Mouse (Mus musculus) stomach, postnatal 0 days (tissue): ENCODE measurements at regions not wholly inside any gene's neighbourhood (a gene's known extent, or its start where the extent isn't known, plus 50 kb on each side); places are given as distances from the start of the nearest gene placed in this dataset.
"Not testable (repeated sequence)": the region's sequence is repeated elsewhere in the genome, so short reads cannot be mapped to it uniquely, and the experiment has no call there.

Source experiments
- ATAC-seq: fragments of 200-750 bp; cut with Nextera tagmentation; 2 replicates; pipeline ENCODE4 v1.8.0; 2017; ENCODE audit not compliant: low FRiP score, low TSS enrichment
- DNase-seq: peaks from one replicate; pipeline ENCODE4 v3.0.0-alpha.2; 2016; ENCODE audit warnings: low spot score
- H3K27ac ChIP-seq: fragments of 300-500 bp; sonication (generic); replicated peaks from 2 replicates; pipeline ENCODE4 v1.5.1; 2014; ENCODE audit warnings: mild to moderate bottlenecking, control low read depth
- H3K27me3 ChIP-seq: fragments of 300-500 bp; sonication (generic); 2 replicates; pipeline ENCODE4 v1.6.1; 2014; ENCODE audit warnings: low read length; ENCODE audit not compliant: control insufficient read depth, insufficient read depth
- H3K36me3 ChIP-seq: fragments of 300-500 bp; sonication (generic); 2 replicates; pipeline ENCODE4 v1.6.1; 2014; ENCODE audit warnings: low read length, mixed read lengths; ENCODE audit not compliant: control insufficient read depth, insufficient read depth
- H3K4me1 ChIP-seq: fragments of 300-500 bp; sonication (generic); replicated peaks from 2 replicates; pipeline ENCODE4 v1.6.1; 2014; ENCODE audit warnings: antibody characterized with exemption; ENCODE audit not compliant: control insufficient read depth, insufficient read depth
- H3K4me2 ChIP-seq: fragments of 300-500 bp; sonication (generic); replicated peaks from 2 replicates; pipeline ENCODE4 v1.6.1; 2014; ENCODE audit warnings: low read depth, mild to moderate bottlenecking, control low read depth, moderate library complexity
- H3K4me3 ChIP-seq: fragments of 300-500 bp; sonication (generic); 2 replicates; pipeline ENCODE4 v1.5.1; 2014; ENCODE audit warnings: low read depth, low read length, control low read depth
- H3K9ac ChIP-seq: fragments of 300-500 bp; sonication (generic); 2 replicates; pipeline ENCODE4 v1.6.1; 2014; ENCODE audit warnings: mild to moderate bottlenecking, low read length, control low read depth, mixed read lengths
- H3K9me3 ChIP-seq: fragments of 300-500 bp; sonication (generic); 2 replicates; pipeline ENCODE4 v1.6.1; 2016; ENCODE audit warnings: low read length; ENCODE audit not compliant: control insufficient read depth
- CTCF ChIP-seq: IDR thresholded peaks from 2 replicates; pipeline ENCODE4 v1.5.1; 2016; ENCODE audit warnings: antibody characterized with exemption, low read depth, mild to moderate bottlenecking, moderate library complexity
- EP300 ChIP-seq: optimal IDR thresholded peaks from 2 replicates; pipeline ENCODE3; 2016; ENCODE audit warnings: antibody characterized with exemption
- WGBS: fragments of 180-500 bp; shearing (Covaris S2); extraction: QIAGEN DNeasy Blood & Tissue Kit; methylation state at CpG from one replicate; pipeline ENCODE4 v1.1.7; 2014; 5-methylcytosine and 5-hydroxymethylcytosine counted together

DNA sequence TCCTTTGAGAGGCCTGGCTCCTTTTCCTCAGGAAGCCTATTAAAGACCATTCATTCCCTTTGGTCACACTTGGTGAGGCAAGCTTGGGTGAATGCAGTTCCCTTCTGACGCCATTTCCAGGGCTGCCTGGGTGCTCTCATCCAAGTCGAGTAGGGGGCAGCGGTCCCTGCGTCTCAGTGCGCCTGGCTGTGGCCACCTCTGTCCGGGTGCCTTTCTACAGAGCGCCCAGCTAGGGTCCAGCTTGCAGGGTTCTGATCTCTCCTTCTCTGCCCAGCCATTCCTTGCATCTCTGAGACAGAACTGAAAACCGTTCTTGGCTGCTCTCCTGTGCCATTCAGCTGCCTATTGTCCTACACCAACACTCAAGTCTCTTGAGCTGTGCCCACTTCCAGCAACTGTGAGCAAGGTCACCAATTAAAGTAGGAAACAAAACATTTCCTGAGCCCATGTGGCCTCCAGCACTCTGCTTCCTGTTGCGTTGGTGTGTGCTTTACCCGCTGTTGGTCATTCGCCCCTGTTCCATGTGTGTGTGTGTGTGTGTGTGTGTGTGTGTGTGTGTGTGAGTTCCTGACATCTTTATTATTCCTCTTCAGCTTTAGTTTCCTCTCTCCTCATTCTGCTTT is 63.7 kb upstream of the Pax1 start:
- Histone ChIP-seq H3K4me2 (no peak overlapping the region), H3K27ac (no peak overlapping the region), H3K9me3 (no peaks in the 10 kb centered on the region), H3K9ac (no peak overlapping the region), H3K36me3 (no peaks in the 10 kb centered on the region), H3K4me3 (no peak overlapping the region), H3K4me1 (no peaks in the 10 kb centered on the region), H3K27me3 (no peaks in the 10 kb centered on the region)
- TF ChIP-seq EP300 (no peak), CTCF (no peak)
- 83% methylated on average over 11 of the region's 11 CpGs for WGBS
- DNase-seq (no peak), ATAC-seq (no peak)

DNA sequence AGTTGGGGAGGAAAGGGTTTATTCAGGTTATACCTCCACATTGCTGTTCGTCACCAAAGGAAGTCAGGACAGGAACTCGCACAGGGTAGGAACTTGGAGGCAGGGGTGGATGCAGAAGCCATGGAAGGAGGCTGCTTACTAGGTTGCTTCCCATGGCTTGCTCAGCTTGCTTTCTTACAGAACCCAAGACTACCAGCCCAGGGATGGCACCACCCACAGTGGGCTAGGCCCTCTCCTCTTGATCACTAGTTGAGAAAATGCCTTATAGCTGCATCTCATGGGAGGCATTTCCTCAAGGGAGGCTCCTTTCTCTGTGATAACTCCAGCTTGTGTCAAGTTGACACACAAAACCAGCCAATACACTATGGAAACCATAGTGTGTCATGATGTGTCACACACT is 66.8 kb upstream of the Pax1 start:
- WGBS = 81% methylated on average over 2 of the region's 2 CpGs
- not testable (repeated sequence) for H3K27me3 ChIP-seq, H3K9me3 ChIP-seq, H3K4me3 ChIP-seq, H3K36me3 ChIP-seq, DNase-seq, ATAC-seq, H3K9ac ChIP-seq, H3K4me1 ChIP-seq, H3K27ac ChIP-seq, H3K4me2 ChIP-seq

DNA sequence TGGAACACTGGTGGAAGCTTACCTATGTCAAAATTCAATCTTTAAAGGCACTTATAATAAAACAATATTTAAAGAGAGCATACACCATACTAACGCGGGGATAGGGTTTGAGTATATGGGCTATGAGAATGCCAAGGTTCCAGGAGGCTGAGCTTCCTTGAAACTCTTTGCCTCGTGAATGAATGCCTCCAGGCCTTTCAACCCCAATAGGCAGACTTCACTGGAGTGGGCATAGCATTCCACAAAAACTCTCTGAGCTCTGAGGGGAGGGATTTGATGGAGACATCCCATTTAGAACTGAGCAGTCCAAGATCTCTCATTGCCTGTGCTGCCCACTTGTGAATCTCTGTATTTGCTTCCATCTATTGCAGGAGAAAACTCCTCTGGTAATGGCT is 68.4 kb upstream of the Pax1 start:
- Histone ChIP-seq H3K27ac (no peak overlapping the region), H3K4me3 (no peak overlapping the region), H3K36me3 (no peaks in the 10 kb centered on the region), H3K4me1 (no peaks in the 10 kb centered on the region), H3K27me3 (no peaks in the 10 kb centered on the region), H3K4me2 (no peak overlapping the region), H3K9me3 (no peaks in the 10 kb centered on the region), H3K9ac (no peak overlapping the region)
- TF ChIP-seq EP300 (no peak), CTCF (no peak)
- DNase-seq = no peak
- ATAC-seq = no peak
- 73% methylated on average over 3 of the region's 3 CpGs for WGBS

DNA sequence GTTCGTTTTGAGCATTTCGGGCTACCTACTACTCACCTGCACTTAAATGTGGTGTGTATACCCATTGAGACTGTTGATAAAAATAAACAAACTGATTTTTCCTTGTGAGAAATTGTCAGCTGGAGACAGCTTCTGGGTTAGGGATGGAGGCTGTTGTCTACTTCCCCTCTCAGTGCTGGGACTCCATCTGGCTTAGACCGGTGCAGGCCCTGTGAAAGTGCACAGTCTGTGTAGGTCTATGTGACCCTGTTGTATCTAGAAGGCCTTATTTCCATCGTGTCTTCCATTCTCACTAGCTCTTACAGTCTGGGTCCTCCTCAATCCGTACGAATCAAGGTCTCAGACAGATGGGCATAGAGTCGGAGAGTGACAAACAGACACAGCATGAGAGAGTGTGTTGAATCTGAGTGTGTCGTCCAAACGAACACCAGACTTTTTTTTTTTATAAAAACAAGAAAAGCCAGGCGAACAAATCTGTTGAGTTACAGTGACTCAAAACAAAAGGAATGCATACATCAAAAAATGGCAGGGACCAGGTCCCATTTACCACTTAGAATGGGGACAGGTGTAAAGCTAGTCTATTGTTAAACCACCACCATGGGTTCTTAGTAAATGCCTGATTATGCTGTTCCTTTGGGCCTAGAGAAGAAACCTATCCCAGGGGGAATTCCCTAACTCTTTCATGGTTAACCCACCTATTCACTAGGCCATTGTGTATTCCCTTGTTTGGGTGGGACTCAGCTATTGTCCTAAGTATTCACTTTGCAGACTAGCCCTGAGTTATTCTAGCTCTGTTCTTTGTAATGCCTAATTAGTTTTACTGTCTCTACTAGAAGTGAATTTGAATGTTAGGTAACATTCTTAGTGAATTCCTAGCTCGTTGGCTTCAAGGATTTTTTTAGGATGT is 69.1 kb upstream of the Pax1 start:
- 65% methylated on average over 11 of the region's 11 CpGs for WGBS
- Histone ChIP-seq H3K36me3 (no peaks in the 10 kb centered on the region), H3K9me3 (no peaks in the 10 kb centered on the region)

DNA sequence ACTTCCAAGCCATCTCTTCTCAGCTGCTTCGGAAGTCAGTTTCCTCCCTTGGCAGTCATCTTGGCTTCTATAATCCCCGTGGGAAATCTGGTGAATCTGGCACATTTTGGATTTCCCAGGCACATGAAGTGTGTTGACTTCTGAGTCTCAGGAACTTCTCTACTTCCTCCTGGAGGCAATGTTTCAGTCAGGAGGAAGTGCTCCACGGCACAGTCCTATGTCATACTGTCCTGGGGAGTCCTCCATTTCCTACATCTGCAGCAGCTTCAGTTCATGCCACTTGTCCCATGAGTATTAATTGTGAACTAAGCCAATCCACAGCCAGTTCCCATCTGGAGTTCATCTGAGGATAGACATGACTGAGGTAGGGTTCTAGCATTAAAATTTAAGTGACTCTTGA is 78.3 kb upstream of the Pax1 start:
- ATAC-seq (no peak), DNase-seq (no peak)
- Histone ChIP-seq H3K27me3 (no peaks in the 10 kb centered on the region), H3K36me3 (no peaks in the 10 kb centered on the region), H3K4me2 (no peak overlapping the region), H3K9me3 (no peaks in the 10 kb centered on the region), H3K27ac (no peak overlapping the region), H3K9ac (no peak overlapping the region), H3K4me3 (no peak overlapping the region), H3K4me1 (no peaks in the 10 kb centered on the region)
- TF ChIP-seq CTCF (no peak), EP300 (no peak)
- 68% methylated on average over 3 of the region's 3 CpGs for WGBS

More for the DNA sequence above, 69.1 kb upstream of the Pax1 start:
- H3K4me3 ChIP-seq = no peak overlapping the region
- no peaks in the 10 kb centered on the region for H3K4me1 ChIP-seq
- H3K27me3 ChIP-seq = no peaks in the 10 kb centered on the region
- H3K9ac ChIP-seq = no peak overlapping the region
- ATAC-seq (no peak), DNase-seq (no peak)
- no peak overlapping the region for H3K4me2 ChIP-seq
- no peak overlapping the region for H3K27ac ChIP-seq
- no peak for TF ChIP-seq CTCF
- no peak for TF ChIP-seq EP300

DNA sequence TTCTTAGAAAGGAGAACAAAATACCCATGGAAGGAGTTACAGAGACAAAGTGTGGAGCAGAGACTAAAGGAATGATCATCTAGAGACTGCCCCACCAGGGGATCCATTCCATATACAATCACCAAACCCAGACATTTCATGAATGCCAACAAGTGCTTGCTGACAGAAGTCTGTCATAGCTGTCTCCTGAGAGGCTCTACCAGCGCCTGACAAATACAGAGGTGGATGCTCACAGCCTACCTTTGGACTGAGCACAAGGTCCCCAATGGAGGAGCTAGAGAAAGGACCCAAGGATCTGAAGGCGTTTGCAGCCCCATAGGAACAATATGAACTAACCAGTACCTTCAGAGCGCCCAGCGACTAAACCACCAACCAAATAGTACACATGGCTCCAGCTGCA is 83.6 kb upstream of the Nkx2-2 start:
- 87% methylated on average over 4 of the region's 4 CpGs for WGBS
- Histone ChIP-seq H3K9me3 (no peaks in the 10 kb centered on the region), H3K27me3 (no peaks in the 10 kb centered on the region), H3K9ac (no peak overlapping the region), H3K4me2 (no peak overlapping the region), H3K4me1 (no peaks in the 10 kb centered on the region), H3K4me3 (no peak overlapping the region), H3K27ac (no peak overlapping the region), H3K36me3 (no peaks in the 10 kb centered on the region)
- TF ChIP-seq CTCF (no peak), EP300 (no peak)
- ATAC-seq (no peak), DNase-seq (no peak)
